In the genomic region with DNA sequence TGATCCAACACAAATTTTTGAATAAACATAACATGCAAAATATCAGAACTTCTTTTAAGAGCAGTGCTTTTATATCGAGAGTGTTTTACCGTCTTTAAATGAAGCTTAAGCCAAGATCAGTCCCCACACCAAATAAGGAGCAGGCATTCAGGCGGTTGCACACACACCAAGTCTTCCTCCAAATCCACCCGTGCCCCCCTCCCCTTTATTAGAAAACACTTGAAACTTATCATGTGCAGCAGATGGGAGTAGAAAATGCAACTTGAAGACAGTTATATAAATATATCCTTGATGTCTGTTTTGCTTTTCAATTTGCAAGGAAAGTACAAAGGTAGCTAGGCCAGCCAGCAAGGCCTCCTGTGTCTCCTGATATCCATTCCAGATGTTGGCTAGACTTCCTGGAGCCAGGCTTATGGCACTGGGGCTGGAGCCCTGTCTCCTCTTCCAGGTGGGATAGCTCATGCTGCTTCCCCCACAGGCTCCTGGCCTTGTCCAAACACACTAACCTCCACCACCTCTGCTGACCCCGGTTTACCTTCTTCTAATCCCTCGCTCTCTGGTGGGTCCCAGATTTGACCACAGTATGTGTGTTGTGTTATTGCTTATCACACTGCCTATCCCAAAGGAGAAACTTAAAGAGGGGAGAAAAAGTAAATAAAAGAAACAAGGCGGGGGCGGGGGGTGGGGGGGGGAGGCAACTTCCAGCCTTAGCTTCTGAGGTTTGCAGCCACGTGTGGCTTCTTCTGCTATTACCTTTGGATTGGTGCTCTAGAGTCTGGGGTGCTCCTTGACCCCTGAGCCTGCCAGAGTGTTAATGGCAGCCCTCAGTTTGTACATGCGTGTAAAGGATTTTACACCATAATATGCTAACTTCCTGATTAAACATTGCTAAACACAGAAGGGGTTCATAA, we compare ENCODE assay signal across 11 mouse cellular contexts.
DNase-seq lines count a peak whose midpoint lies in the region; ATAC-seq and TF ChIP-seq lines count a peak whose summit lies in the region.
"Had no signal": no experiment of that assay in that cellular context is flagged by ENCODE, and none has a peak within 500 bp of the region (broad histone marks: within the 10 kb centered on the region; RNA-seq: fewer than 3 reads in every experiment).

No protein-coding gene starts in this region.

- H3K36me3 ChIP-seq in kidney, embryonic 15.5 days = no peaks in the 10 kb centered on the region
- H3K36me3 ChIP-seq in intestine, embryonic 16.5 days (ENCODE audit: control insufficient read depth, insufficient read depth, low read length) = no peaks in the 10 kb centered on the region
- H3K36me3 ChIP-seq: midbrain, embryonic 13.5 days had no signal

- no peak for DNase-seq in kidney, postnatal 36 days
- peak; percentile 37 for DNase-seq in gastrocnemius, postnatal 25 days
- no peak for DNase-seq in cerebellum, postnatal 14 days
- no peak for DNase-seq in right cerebral cortex, adult 18-20 months

- H3K4me2 ChIP-seq in kidney, embryonic 15.5 days = no peak overlapping the region
- no peak overlapping the region for H3K4me2 ChIP-seq in intestine, embryonic 16.5 days (ENCODE audit: low read depth, low read length)
- H3K4me2 ChIP-seq: midbrain, embryonic 13.5 days had no signal

- H3K4me3 ChIP-seq in kidney, embryonic 15.5 days (replicated peaks) = no peak overlapping the region
- H3K4me3 ChIP-seq in cortical plate, adult 2 months (ENCODE audit: insufficient read depth, low read length) = no peak overlapping the region
- H3K4me3 ChIP-seq in intestine, embryonic 16.5 days (ENCODE audit: low read length) = no peak overlapping the region
- H3K4me3 ChIP-seq: erythroblast, embryonic 14.5 days; layer of hippocampus, adult 2 months; midbrain, embryonic 13.5 days had no signal

- peak overlapping the region; percentile 75 for H3K27ac ChIP-seq in kidney, embryonic 15.5 days
- H3K27ac ChIP-seq in cortical plate, adult 2 months (ENCODE audit: insufficient read depth, low read length) = 0 out of 2 replicates have a peak overlapping the region, but pooled peaks have one; percentile 37
- H3K27ac ChIP-seq in intestine, embryonic 16.5 days (ENCODE audit: low read length) = no peak overlapping the region
- H3K27ac ChIP-seq: layer of hippocampus, adult 2 months; midbrain, embryonic 13.5 days had no signal

- H3K27me3 ChIP-seq in kidney, embryonic 15.5 days = no peaks in the 10 kb centered on the region
- no peaks in the 10 kb centered on the region for H3K27me3 ChIP-seq in intestine, embryonic 16.5 days (replicated peaks; ENCODE audit: control insufficient read depth, insufficient read depth, low read length)
- H3K27me3 ChIP-seq: midbrain, embryonic 13.5 days had no signal

- no peak for TF ChIP-seq POLR2A in cortical plate, adult 2 months (IDR thresholded peaks at IDR 0.05; ENCODE audit: extremely low read depth, insufficient read depth, low read length)

- no peaks in the 10 kb centered on the region for H3K9me3 ChIP-seq in kidney, embryonic 15.5 days (replicated peaks)
- no peaks in the 10 kb centered on the region for H3K9me3 ChIP-seq in intestine, embryonic 16.5 days (ENCODE audit: control insufficient read depth, low read length)
- H3K9me3 ChIP-seq: midbrain, embryonic 13.5 days had no signal

- ATAC-seq in kidney, embryonic 15.5 days (replicated peaks; ENCODE audit: low FRiP score) = peak; percentile 94
- ATAC-seq in intestine, embryonic 16.5 days = peak; percentile 84
- no peak for ATAC-seq in megakaryocyte-erythroid progenitor cell, adult 5-6 weeks (replicated peaks; ENCODE audit: low FRiP score, low TSS enrichment, poor library complexity, severe bottlenecking)
- ATAC-seq: midbrain, embryonic 13.5 days had no signal

- H3K4me1 ChIP-seq in kidney, embryonic 15.5 days = peaks cover 10% of the 10 kb centered on the region; the same call in 1 of the 2 replicates
- H3K4me1 ChIP-seq in cortical plate, adult 2 months (ENCODE audit: control insufficient read depth, insufficient read depth, low read length) = no peaks in the 10 kb centered on the region; the same call in 1 of the 2 replicates
- H3K4me1 ChIP-seq in intestine, embryonic 16.5 days (ENCODE audit: control insufficient read depth, insufficient read depth, low read length) = peaks cover 7% of the 10 kb centered on the region; the same call in 1 of the 2 replicates
- H3K4me1 ChIP-seq: midbrain, embryonic 13.5 days had no signal

- 26% methylated on average over 10 of the region's 10 CpGs for WGBS in kidney, embryonic 15.5 days
- 31% methylated on average over 10 of the region's 10 CpGs for WGBS in intestine, embryonic 16.5 days

- no peak for TF ChIP-seq CTCF in cortical plate, adult 2 months (IDR thresholded peaks at IDR 0.05; ENCODE audit: extremely low read depth, insufficient read depth, low read length)

- H3K9ac ChIP-seq in kidney, embryonic 15.5 days = no peak overlapping the region
- no peak overlapping the region for H3K9ac ChIP-seq in intestine, embryonic 16.5 days (ENCODE audit: low read depth, low read length)
- H3K9ac ChIP-seq: midbrain, embryonic 13.5 days had no signal
